Mouse (Mus musculus): ENCODE data around the gene Angptl8. TPM values are rescaled to one million over a fixed set of nuclear protein-coding genes. Genes with fewer than 3 reads are reported as not detected.
"Not testable (repeated sequence)": the region's sequence is repeated elsewhere in the genome, so short reads cannot be mapped to it uniquely, and the experiment has no call there.

Gene Angptl8
- total and polyA plus RNA-seq, 2 experiments = 13.6 to 258 TPM

DNA sequence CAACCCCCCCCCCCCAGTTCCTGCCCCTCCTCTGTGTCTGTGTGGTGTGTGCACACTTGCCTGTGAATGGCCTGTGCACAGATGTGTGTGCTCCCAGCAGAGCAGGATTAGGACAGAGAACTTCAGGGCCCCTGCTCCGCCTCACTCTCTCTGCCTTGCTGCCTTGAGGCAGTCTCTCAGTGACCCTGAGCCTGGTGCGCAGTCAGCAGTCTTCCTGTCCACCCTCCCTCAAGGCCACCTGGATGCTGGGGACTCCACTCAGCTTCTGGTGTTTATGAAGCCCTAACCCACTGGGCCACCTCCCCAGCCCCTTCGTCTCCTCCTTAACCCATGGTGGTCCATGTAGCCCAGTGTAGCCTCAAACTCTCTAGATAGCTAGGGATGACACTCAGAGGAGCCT, 32.4 kb downstream of the Angptl8 start:
- DNase-seq (ENCODE audit: extremely low read depth, low read depth, low spot score) = no peak
- WGBS = 100% methylated on average over 3 of the region's 3 CpGs
- Histone ChIP-seq H3K4me3 (ENCODE audit: insufficient read depth, low read depth, low read length) (no peak overlapping the region), H3K27ac (replicated peaks; ENCODE audit: insufficient read depth, low read depth, low read length) (no peak overlapping the region), H3K9ac (ENCODE audit: low read depth, low read length) (no peak overlapping the region), H3K27me3 (ENCODE audit: control insufficient read depth, insufficient read depth, low read length) (no peaks in the 10 kb centered on the region), H3K79me2 (ENCODE audit: control insufficient read depth, insufficient read depth, low read length) (no peaks in the 10 kb centered on the region), H3K4me1 (ENCODE audit: control insufficient read depth, insufficient read depth, low read length) (0 out of 2 replicates have a peak, but pooled peaks cover 2% of the 10 kb centered on the region), H3K36me3 (ENCODE audit: control insufficient read depth, insufficient read depth, low read length) (no peaks in the 10 kb centered on the region)
- no peak for TF ChIP-seq CTCF (IDR thresholded peaks at IDR 0.05; ENCODE audit: low read depth, low read length)
- TF ChIP-seq POLR2A (IDR thresholded peaks at IDR 0.05; ENCODE audit: extremely low read depth, insufficient read depth, low read length) = no peak

DNA sequence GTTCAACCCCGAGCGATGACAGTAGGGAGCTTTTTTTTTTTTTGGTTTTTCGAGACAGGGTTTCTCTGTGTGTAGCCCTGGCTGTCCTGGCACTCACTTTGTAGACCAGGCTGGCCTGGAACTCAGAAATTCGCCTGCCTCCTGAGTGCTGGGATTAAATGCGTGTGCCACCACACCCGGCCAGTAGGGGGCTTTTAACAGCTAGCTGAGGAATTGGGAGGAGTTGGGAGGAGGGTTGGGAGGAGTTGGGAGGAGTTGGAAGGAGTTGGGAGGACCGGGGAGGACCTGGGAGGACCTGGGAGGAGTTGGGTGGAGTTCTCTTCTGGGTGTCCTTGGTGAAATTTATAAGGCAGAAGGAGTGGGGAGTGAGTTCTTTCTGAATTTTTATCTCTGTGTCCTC, 34.0 kb downstream of the Angptl8 start:
- not testable (repeated sequence) for H3K36me3 ChIP-seq (ENCODE audit: control insufficient read depth, insufficient read depth, low read length); H3K27ac ChIP-seq (replicated peaks; ENCODE audit: insufficient read depth, low read depth, low read length); H3K4me1 ChIP-seq (ENCODE audit: control insufficient read depth, insufficient read depth, low read length); H3K79me2 ChIP-seq (ENCODE audit: control insufficient read depth, insufficient read depth, low read length); H3K4me3 ChIP-seq (ENCODE audit: insufficient read depth, low read depth, low read length); H3K27me3 ChIP-seq (ENCODE audit: control insufficient read depth, insufficient read depth, low read length); H3K9ac ChIP-seq (ENCODE audit: low read depth, low read length)
- WGBS = 58% methylated on average over 7 of the region's 7 CpGs
- TF ChIP-seq CTCF (IDR thresholded peaks at IDR 0.05; ENCODE audit: low read depth, low read length) = peak; percentile 44; the same call in 1 of the 2 replicates
- DNase-seq (ENCODE audit: extremely low read depth, low read depth, low spot score) = peak; percentile 23

DNA sequence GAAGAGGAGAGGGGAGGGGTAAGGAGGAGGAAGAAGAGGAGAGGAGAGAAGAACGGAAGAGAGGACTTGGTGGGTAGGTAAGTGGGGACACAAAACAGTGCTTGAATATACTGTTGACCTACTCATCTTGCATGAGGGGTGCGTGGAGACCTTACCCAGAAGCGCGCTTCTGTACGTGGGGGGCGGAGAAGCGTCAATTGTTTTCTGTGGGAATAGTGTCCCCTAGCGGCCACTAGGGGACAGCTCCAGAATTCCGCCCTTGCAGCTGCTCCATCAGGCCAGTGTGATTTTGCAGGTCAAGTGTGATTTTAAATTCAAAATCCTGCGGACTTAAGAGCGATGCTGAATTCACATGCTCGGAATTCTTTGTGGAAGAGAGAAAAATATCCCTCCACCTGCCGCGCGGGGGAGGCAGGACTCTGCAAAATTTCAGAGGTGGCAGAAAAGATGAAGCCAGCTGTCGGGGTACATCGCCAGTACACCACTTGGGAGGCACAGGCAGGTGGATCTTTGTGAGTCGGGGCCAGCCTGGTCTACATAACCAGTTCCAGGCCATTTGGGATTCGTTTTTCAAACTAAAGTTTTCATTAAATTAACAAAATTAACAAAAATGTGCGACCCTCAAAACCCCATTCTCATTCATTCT, 35.7 kb downstream of the Angptl8 start:
- Histone ChIP-seq H3K27ac (replicated peaks; ENCODE audit: insufficient read depth, low read depth, low read length) (no peak overlapping the region), H3K27me3 (ENCODE audit: control insufficient read depth, insufficient read depth, low read length) (no peaks in the 10 kb centered on the region), H3K79me2 (ENCODE audit: control insufficient read depth, insufficient read depth, low read length) (no peaks in the 10 kb centered on the region), H3K4me3 (ENCODE audit: insufficient read depth, low read depth, low read length) (no peak overlapping the region), H3K36me3 (ENCODE audit: control insufficient read depth, insufficient read depth, low read length) (no peaks in the 10 kb centered on the region), H3K4me1 (ENCODE audit: control insufficient read depth, insufficient read depth, low read length) (no peaks in the 10 kb centered on the region), H3K9ac (ENCODE audit: low read depth, low read length) (no peak overlapping the region)
- TF ChIP-seq POLR2A (IDR thresholded peaks at IDR 0.05; ENCODE audit: extremely low read depth, insufficient read depth, low read length) (no peak), CTCF (IDR thresholded peaks at IDR 0.05; ENCODE audit: low read depth, low read length) (peak; percentile 94)
- DNase-seq (ENCODE audit: extremely low read depth, low read depth, low spot score) = peak; percentile 27
- WGBS = 21% methylated on average over 20 of the region's 20 CpGs

DNA sequence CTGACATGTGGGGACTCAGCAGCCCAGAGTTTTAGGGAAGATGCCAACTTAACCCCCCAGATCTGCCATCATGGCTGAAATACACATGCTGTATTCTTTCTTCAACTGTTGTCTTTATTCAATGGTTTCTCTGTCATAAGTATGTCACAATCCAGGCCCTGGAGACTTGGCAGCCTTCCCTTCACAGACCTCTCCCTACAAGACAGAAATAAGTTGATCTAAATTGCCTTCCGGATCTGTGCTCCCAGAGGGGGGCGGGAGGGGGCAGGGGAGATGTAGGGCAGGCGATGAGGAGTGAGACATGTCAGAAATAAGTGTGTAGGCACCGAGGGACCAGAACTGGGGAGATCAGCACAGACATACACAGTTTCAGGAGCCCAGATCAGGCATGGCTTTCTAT, 36.9 kb downstream of the Angptl8 start:
- TF ChIP-seq POLR2A (IDR thresholded peaks at IDR 0.05; ENCODE audit: extremely low read depth, insufficient read depth, low read length) = no peak
- no peak for TF ChIP-seq CTCF (IDR thresholded peaks at IDR 0.05; ENCODE audit: low read depth, low read length)
- H3K27ac ChIP-seq (replicated peaks; ENCODE audit: insufficient read depth, low read depth, low read length) = no peak overlapping the region
- H3K4me3 ChIP-seq (ENCODE audit: insufficient read depth, low read depth, low read length) = no peak overlapping the region
- H3K27me3 ChIP-seq (ENCODE audit: control insufficient read depth, insufficient read depth, low read length) = no peaks in the 10 kb centered on the region
- H3K4me1 ChIP-seq (ENCODE audit: control insufficient read depth, insufficient read depth, low read length) = no peaks in the 10 kb centered on the region
- no peaks in the 10 kb centered on the region for H3K79me2 ChIP-seq (ENCODE audit: control insufficient read depth, insufficient read depth, low read length)
- 66% methylated on average over 4 of the region's 4 CpGs for WGBS
- no peak for DNase-seq (ENCODE audit: extremely low read depth, low read depth, low spot score)
- no peaks in the 10 kb centered on the region for H3K36me3 ChIP-seq (ENCODE audit: control insufficient read depth, insufficient read depth, low read length)
- H3K9ac ChIP-seq (ENCODE audit: low read depth, low read length) = no peak overlapping the region

DNA sequence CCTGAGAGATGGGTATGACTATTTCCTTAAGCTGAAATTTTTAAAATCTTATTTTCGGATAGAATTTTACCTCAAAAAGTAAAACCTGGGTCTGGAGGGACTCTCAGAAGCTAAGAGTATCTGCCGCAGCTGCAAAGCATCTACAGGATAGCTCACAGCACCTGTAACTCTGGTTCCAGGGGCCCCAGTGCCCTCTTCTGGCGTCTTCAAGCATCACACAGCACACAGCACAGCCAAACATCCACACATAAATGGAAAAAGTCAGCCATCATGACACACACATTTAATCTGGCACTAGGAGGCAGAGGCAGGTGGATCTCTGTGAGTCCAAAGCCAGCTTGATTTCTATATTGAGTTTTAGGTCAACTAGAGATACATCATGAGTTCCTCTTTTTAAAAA, 41.3 kb downstream of the Angptl8 start:
- WGBS = 71% methylated on average over 3 of the region's 3 CpGs
- TF ChIP-seq POLR2A (IDR thresholded peaks at IDR 0.05; ENCODE audit: extremely low read depth, insufficient read depth, low read length) (no peak), CTCF (IDR thresholded peaks at IDR 0.05; ENCODE audit: low read depth, low read length) (peak; percentile 22; the same call in 1 of the 2 replicates)
- DNase-seq (ENCODE audit: extremely low read depth, low read depth, low spot score) = no peak

More for the DNA sequence above, 41.3 kb downstream of the Angptl8 start:
- Histone ChIP-seq H3K79me2 (ENCODE audit: control insufficient read depth, insufficient read depth, low read length) (no peaks in the 10 kb centered on the region), H3K4me3 (ENCODE audit: insufficient read depth, low read depth, low read length) (no peak overlapping the region), H3K27ac (replicated peaks; ENCODE audit: insufficient read depth, low read depth, low read length) (no peak overlapping the region), H3K9ac (ENCODE audit: low read depth, low read length) (no peak overlapping the region), H3K4me1 (ENCODE audit: control insufficient read depth, insufficient read depth, low read length) (no peaks in the 10 kb centered on the region), H3K27me3 (ENCODE audit: control insufficient read depth, insufficient read depth, low read length) (no peaks in the 10 kb centered on the region), H3K36me3 (ENCODE audit: control insufficient read depth, insufficient read depth, low read length) (no peaks in the 10 kb centered on the region)

Other genes starting within 250 kb of the Angptl8 start
- 13.0 and 18.7 TPM in 2 replicates for gene Timm29, start 242.8 kb upstream of the Angptl8 start, total RNA-seq (2014; rRNA removed)
- 26.7 TPM in 2 replicates for gene Timm29, start 242.8 kb upstream of the Angptl8 start, polyA plus RNA-seq (2012; rRNA removed)
- 24.6 and 25.9 TPM in 2 replicates for gene Yipf2, start 242.7 kb upstream of the Angptl8 start, total RNA-seq (2014; rRNA removed)
- gene Yipf2, start 242.7 kb upstream of the Angptl8 start, polyA plus RNA-seq (2012; rRNA removed) = 33.5 and 43.9 TPM in 2 replicates
- 13.1 and 15.8 TPM in 2 replicates for gene Smarca4, start 219.3 kb upstream of the Angptl8 start, total RNA-seq (2014; rRNA removed)
- gene Smarca4, start 219.3 kb upstream of the Angptl8 start, polyA plus RNA-seq (2012; rRNA removed) = 15.2 and 15.9 TPM in 2 replicates
- gene Ldlr, start 112.0 kb upstream of the Angptl8 start, total RNA-seq (2014; rRNA removed) = 61.4 and 82.8 TPM in 2 replicates
- 105 and 116 TPM in 2 replicates for gene Ldlr, start 112.0 kb upstream of the Angptl8 start, polyA plus RNA-seq (2012; rRNA removed)
- gene Spc24, start 75.2 kb upstream of the Angptl8 start, total RNA-seq (2014; rRNA removed) = 15.3 and 17.9 TPM in 2 replicates
- 11.6 and 14.4 TPM in 2 replicates for gene Spc24, start 75.2 kb upstream of the Angptl8 start, polyA plus RNA-seq (2012; rRNA removed)
- 12.8 and 20.7 TPM in 2 replicates for gene Kank2, start 36.8 kb upstream of the Angptl8 start, total RNA-seq (2014; rRNA removed)
- gene Kank2, start 36.8 kb upstream of the Angptl8 start, polyA plus RNA-seq (2012; rRNA removed) = 27.2 and 34.5 TPM in 2 replicates
- gene Dock6, start 17.1 kb downstream of the Angptl8 start, total RNA-seq (2014; rRNA removed) = 8.5 and 12.6 TPM in 2 replicates
- 23.2 and 33.9 TPM in 2 replicates for gene Dock6, start 17.1 kb downstream of the Angptl8 start, polyA plus RNA-seq (2012; rRNA removed)
- gene Rab3d, start 82.7 kb downstream of the Angptl8 start, total RNA-seq (2014; rRNA removed) = 5.5 and 5.6 TPM in 2 replicates
- 8.0 and 16.6 TPM in 2 replicates for gene Rab3d, start 82.7 kb downstream of the Angptl8 start, polyA plus RNA-seq (2012; rRNA removed)
- 7.6 and 7.9 TPM in 2 replicates for gene Ccdc159, start 92.0 kb downstream of the Angptl8 start, total RNA-seq (2014; rRNA removed)
- gene Ccdc159, start 92.0 kb downstream of the Angptl8 start, polyA plus RNA-seq (2012; rRNA removed) = 6.7 and 11.6 TPM in 2 replicates
- gene Tmem205, start 92.0 kb downstream of the Angptl8 start, total RNA-seq (2014; rRNA removed) = 841 and 970 TPM in 2 replicates
- gene Tmem205, start 92.0 kb downstream of the Angptl8 start, polyA plus RNA-seq (2012; rRNA removed) = 1,676 and 1,979 TPM in 2 replicates
- 0.67 and 0.74 TPM in 2 replicates for gene Plppr2, start 101.5 kb downstream of the Angptl8 start, total RNA-seq (2014; rRNA removed)
- gene Plppr2, start 101.5 kb downstream of the Angptl8 start, polyA plus RNA-seq (2012; rRNA removed) = 9.4 and 14.6 TPM in 2 replicates
- gene Swsap1, start 120.2 kb downstream of the Angptl8 start, total RNA-seq (2014; rRNA removed) = 4.1 and 5.3 TPM in 2 replicates
- gene Swsap1, start 120.2 kb downstream of the Angptl8 start, polyA plus RNA-seq (2012; rRNA removed) = 4.7 and 5.2 TPM in 2 replicates
- 0.74 and 1.8 TPM in 2 replicates for gene Epor, start 128.0 kb downstream of the Angptl8 start, total RNA-seq (2014; rRNA removed)
- 4.8 and 5.0 TPM in 2 replicates for gene Epor, start 128.0 kb downstream of the Angptl8 start, polyA plus RNA-seq (2012; rRNA removed)
- 5.0 and 5.9 TPM in 2 replicates for gene Rgl3, start 153.9 kb downstream of the Angptl8 start, total RNA-seq (2014; rRNA removed)
- gene Rgl3, start 153.9 kb downstream of the Angptl8 start, polyA plus RNA-seq (2012; rRNA removed) = 41.8 and 44.2 TPM in 2 replicates
- gene Ccdc151, start 167.1 kb downstream of the Angptl8 start, total RNA-seq (2014; rRNA removed) = 0.34 and 0.46 TPM in 2 replicates
- gene Ccdc151, start 167.1 kb downstream of the Angptl8 start, polyA plus RNA-seq (2012; rRNA removed) = 0.59 and 0.76 TPM in 2 replicates
- gene Prkcsh, start 167.3 kb downstream of the Angptl8 start, total RNA-seq (2014; rRNA removed) = 60.0 and 63.6 TPM in 2 replicates
- gene Prkcsh, start 167.3 kb downstream of the Angptl8 start, polyA plus RNA-seq (2012; rRNA removed) = 95.5 and 99.3 TPM in 2 replicates
- not detected in 2 replicates for gene Elavl3, start 216.5 kb downstream of the Angptl8 start, total RNA-seq (2014; rRNA removed)
- gene Elavl3, start 216.5 kb downstream of the Angptl8 start, polyA plus RNA-seq (2012; rRNA removed) = not detected in 2 replicates
- gene Gm49318, start 235.7 kb downstream of the Angptl8 start, total RNA-seq (2014; rRNA removed) = not detected in 2 replicates
- gene Gm49318, start 235.7 kb downstream of the Angptl8 start, polyA plus RNA-seq (2012; rRNA removed) = not detected in 2 replicates
- 2.9 and 3.6 TPM in 2 replicates for gene Zfp653, start 235.9 kb downstream of the Angptl8 start, total RNA-seq (2014; rRNA removed)
- 6.9 and 13.0 TPM in 2 replicates for gene Zfp653, start 235.9 kb downstream of the Angptl8 start, polyA plus RNA-seq (2012; rRNA removed)
- 34.1 and 39.1 TPM in 2 replicates for gene Ecsit, start 249.9 kb downstream of the Angptl8 start, total RNA-seq (2014; rRNA removed)
- gene Ecsit, start 249.9 kb downstream of the Angptl8 start, polyA plus RNA-seq (2012; rRNA removed) = 63.9 and 69.2 TPM in 2 replicates

Data from liver, adult 2 months (tissue).